In the genomic region with DNA sequence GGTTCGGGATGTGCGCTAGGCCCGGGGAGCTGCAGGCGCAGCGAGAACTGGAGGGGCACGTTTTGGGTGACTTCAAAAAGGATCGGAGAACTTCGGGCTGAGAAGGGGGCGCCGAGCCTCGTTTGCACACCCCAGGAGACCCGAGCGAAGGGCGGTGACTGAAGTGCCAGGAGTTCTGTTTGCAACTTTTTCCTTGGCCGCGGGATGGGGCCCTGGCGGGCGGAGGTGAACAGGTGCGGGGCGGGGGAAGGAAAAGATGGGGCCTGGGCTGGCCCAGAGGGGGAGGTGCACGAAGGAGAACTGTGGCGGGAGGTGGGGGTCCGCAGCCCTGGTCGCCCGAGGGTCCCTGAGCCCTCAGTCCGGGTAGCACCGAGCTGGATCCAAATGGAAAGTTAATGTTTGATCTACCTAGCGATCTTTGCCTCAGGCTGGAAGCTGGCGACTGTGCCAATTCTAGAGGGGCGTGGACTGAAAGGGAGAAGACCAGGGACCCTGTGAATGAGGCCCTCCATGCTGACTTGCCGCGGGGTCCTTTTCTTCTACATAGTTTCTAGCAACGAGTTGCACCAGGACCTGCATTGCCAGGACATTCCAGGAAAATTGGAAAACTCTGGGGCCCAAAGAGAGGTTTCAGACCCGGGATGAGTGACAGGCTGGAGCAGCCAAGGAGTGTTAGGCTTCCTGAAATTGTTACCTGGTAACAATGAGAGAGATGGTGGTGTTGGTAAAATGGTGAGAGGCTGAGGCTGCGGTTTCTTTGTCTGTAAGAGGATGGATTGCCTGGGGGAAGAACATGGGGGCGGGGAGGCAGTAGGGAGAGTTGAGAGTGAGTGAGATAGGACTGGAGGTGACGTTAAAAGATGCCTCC, we compare ENCODE assay signal across 8 mouse cellular contexts. TPM values are rescaled to one million over a fixed set of nuclear protein-coding genes. Genes with fewer than 3 reads are reported as not detected.
DNase-seq lines count a peak whose midpoint lies in the region; ATAC-seq and TF ChIP-seq lines count a peak whose summit lies in the region.

No protein-coding gene starts in this region.

- peak; percentile 21 for DNase-seq in T-cell, adult 2 months (ENCODE audit: low spot score)
- peak; percentile 27 for DNase-seq in heart, postnatal 4 days
- peak; percentile 44 for DNase-seq in limb, embryonic 10.5 days (ENCODE audit: low spot score)
- no peak for DNase-seq in layer of hippocampus, postnatal 36 days
- DNase-seq in adrenal gland, adult 18-20 months (ENCODE audit: low spot score in 2 of 2), result no peak
- no peak for DNase-seq in left cerebral cortex, postnatal 10 days (ENCODE audit: extremely low spot score in 1 of 2, low spot score in 2 of 2)

- TF ChIP-seq CTCF in E14TG2a.4 (conservative IDR thresholded peaks at IDR 0.05; ENCODE audit: low read length), result no peak

- WGBS in limb, embryonic 10.5 days, result 1% methylated on average over 37 of the region's 37 CpGs
- under 1% methylated on average over 37 of the region's 37 CpGs for WGBS in neural tube, embryonic 14.5 days

- intact Hi-C loops in left cerebral cortex, postnatal 10 days (cut with DNase I), result no loop called here

- ATAC-seq in neural tube, embryonic 14.5 days (ENCODE audit: low read depth), result no peak

- H3K27me3 ChIP-seq in E14TG2a.4 (ENCODE audit: insufficient read depth, low read length), result no peaks in the 10 kb centered on the region
- peaks cover 89% of the 10 kb centered on the region for H3K27me3 ChIP-seq in limb, embryonic 10.5 days (ENCODE audit: low read depth, poor library complexity, severe bottlenecking)
- H3K27me3 ChIP-seq in neural tube, embryonic 14.5 days (ENCODE audit: control insufficient read depth, insufficient read depth, low read length), result peaks cover 18% of the 10 kb centered on the region

- no peaks in the 10 kb centered on the region for H3K9me3 ChIP-seq in E14TG2a.4 (ENCODE audit: low read length)
- no peaks in the 10 kb centered on the region for H3K9me3 ChIP-seq in limb, embryonic 10.5 days (replicated peaks)
- no peaks in the 10 kb centered on the region for H3K9me3 ChIP-seq in neural tube, embryonic 14.5 days (ENCODE audit: control insufficient read depth, low read length)

- peaks cover 74% of the 10 kb centered on the region for H3K4me1 ChIP-seq in E14TG2a.4 (replicated peaks; ENCODE audit: low read depth, low read length)
- peaks cover 43% of the 10 kb centered on the region for H3K4me1 ChIP-seq in limb, embryonic 10.5 days
- peaks cover 22% of the 10 kb centered on the region for H3K4me1 ChIP-seq in neural tube, embryonic 14.5 days (ENCODE audit: control insufficient read depth, insufficient read depth, low read length)

- peak overlapping the region; percentile 58 for H3K4me2 ChIP-seq in neural tube, embryonic 14.5 days (ENCODE audit: low read depth, low read length)

- H3K9ac ChIP-seq in neural tube, embryonic 14.5 days (replicated peaks; ENCODE audit: low read depth, low read length), result no peak overlapping the region

- H3K36me3 ChIP-seq in E14TG2a.4 (ENCODE audit: insufficient read depth, low read length), result peaks cover 49% of the 10 kb centered on the region
- H3K36me3 ChIP-seq in limb, embryonic 10.5 days, result no peaks in the 10 kb centered on the region
- no peaks in the 10 kb centered on the region for H3K36me3 ChIP-seq in neural tube, embryonic 14.5 days (ENCODE audit: control insufficient read depth, insufficient read depth, low read length)

- H3K27ac ChIP-seq in limb, embryonic 10.5 days, result peak overlapping the region; percentile 63
- H3K27ac ChIP-seq in neural tube, embryonic 14.5 days (ENCODE audit: low read depth, low read length), result no peak overlapping the region

- H3K4me3 ChIP-seq in E14TG2a.4 (replicated peaks; ENCODE audit: low read length), result peak overlapping the region; percentile 86
- peak overlapping the region; percentile 54 for H3K4me3 ChIP-seq in limb, embryonic 10.5 days
- H3K4me3 ChIP-seq in neural tube, embryonic 14.5 days (ENCODE audit: low read depth, low read length), result peak overlapping the region; percentile 31

RNA-seq across cellular contexts. Expression of gene Tcea3, which starts 1.2 kb away (rescaled TPM):
- total RNA-seq in heart, postnatal 4 days (2021), result 10 to 100 TPM; 55.2 to 56.7 TPM
- polyA plus RNA-seq in limb, embryonic 10.5 days (2016; fragmentation: Nextera tagmentation; extraction: Ambion mirVana), result 1.5 and 1.8 TPM in 2 replicates
- polyA plus RNA-seq in neural tube, embryonic 14.5 days (2014; fragmentation: Nextera tagmentation; extraction: Ambion mirVana), result 0.71 and 1.7 TPM in 2 replicates
- under 1 TPM; 0.27 to 0.30 TPM for total RNA-seq in layer of hippocampus, postnatal 36 days (2021)
- total RNA-seq in adrenal gland, adult 18-20 months (2021), result 1 to 10 TPM; 1.5 to 4.7 TPM
- total RNA-seq in left cerebral cortex, postnatal 10 days (2021), result 1 to 10 TPM in 1 of 2 experiments, under 1 TPM in 1; 0.51 to 1.0 TPM

RNA-seq across cellular contexts. Expression of gene Zfp46, which starts 35.8 kb away (rescaled TPM):
- 10 to 100 TPM; 47.0 to 50.1 TPM for total RNA-seq in heart, postnatal 4 days (2021)
- polyA plus RNA-seq in limb, embryonic 10.5 days (2016; fragmentation: Nextera tagmentation; extraction: Ambion mirVana), result 20.2 and 24.6 TPM in 2 replicates
- polyA plus RNA-seq in neural tube, embryonic 14.5 days (2014; fragmentation: Nextera tagmentation; extraction: Ambion mirVana), result 51.3 and 51.8 TPM in 2 replicates
- 10 to 100 TPM; 37.7 to 43.1 TPM for total RNA-seq in layer of hippocampus, postnatal 36 days (2021)
- total RNA-seq in adrenal gland, adult 18-20 months (2021), result 10 to 100 TPM; 15.5 to 17.2 TPM
- total RNA-seq in left cerebral cortex, postnatal 10 days (2021), result 100 to 1,000 TPM; 115 to 116 TPM

RNA-seq across cellular contexts. Expression of gene Asap3, which starts 42.5 kb away (rescaled TPM):
- 1 to 10 TPM; 3.3 to 3.7 TPM for total RNA-seq in heart, postnatal 4 days (2021)
- polyA plus RNA-seq in limb, embryonic 10.5 days (2016; fragmentation: Nextera tagmentation; extraction: Ambion mirVana), result 2.3 and 3.7 TPM in 2 replicates
- 2.4 and 4.8 TPM in 2 replicates for polyA plus RNA-seq in neural tube, embryonic 14.5 days (2014; fragmentation: Nextera tagmentation; extraction: Ambion mirVana)
- total RNA-seq in layer of hippocampus, postnatal 36 days (2021), result 1 to 10 TPM; 3.1 to 3.2 TPM
- 1 to 10 TPM; 1.6 to 2.8 TPM for total RNA-seq in adrenal gland, adult 18-20 months (2021)
- total RNA-seq in left cerebral cortex, postnatal 10 days (2021), result 1 to 10 TPM; 3.5 to 4.4 TPM

Comparison
In these comparisons a context has a peak if more than half of its experiments do, and no peak if none do; other contexts are left out.
1. H3K4me3 ChIP-seq: peak in every context shown above with its lines; median percentile 86 in E14TG2a.4; 54 in limb, embryonic 10.5 days; 31 in neural tube, embryonic 14.5 days.
2. DNase-seq: peak in T-cell, adult 2 months (single experiment), heart, postnatal 4 days (single experiment) and limb, embryonic 10.5 days (single experiment); none in layer of hippocampus, postnatal 36 days (0 of 2), adrenal gland, adult 18-20 months (0 of 2) and left cerebral cortex, postnatal 10 days (0 of 2).
3. RNA of gene Tcea3, which starts 1.2 kb away (total RNA-seq): 55.2 to 56.7 TPM in heart, postnatal 4 days; 1.5 to 4.7 TPM in adrenal gland, adult 18-20 months, 0.51 to 1.0 TPM in left cerebral cortex, postnatal 10 days and 0.27 to 0.30 TPM in layer of hippocampus, postnatal 36 days; every median in the first group is over 4 times any median in the second.